Mouse (Mus musculus) limb, embryonic 13.5 days (tissue): ENCODE data around the gene Fkbp9. TPM values are rescaled to one million over a fixed set of nuclear protein-coding genes. Genes with fewer than 3 reads are reported as not detected.
"Not testable (repeated sequence)": the region's sequence is repeated elsewhere in the genome, so short reads cannot be mapped to it uniquely, and the experiment has no call there.

Experiments used
- ATAC-seq: fragments of 200-750 bp; cut with Nextera tagmentation; 2 replicates; pipeline ENCODE4 v1.8.0; 2017; ENCODE audit warnings: low read depth, moderate number of reproducible peaks, moderate TSS enrichment; ENCODE audit not compliant: low FRiP score
- H3K27ac ChIP-seq: fragments of 300-500 bp; sonication (generic); 2 replicates; pipeline ENCODE4 v1.5.1; 2015; ENCODE audit warnings: inconsistent platforms, mild to moderate bottlenecking, moderate library complexity
- H3K27me3 ChIP-seq: fragments of 300-500 bp; sonication (generic); 2 replicates; pipeline ENCODE4 v1.6.1; 2015; ENCODE audit warnings: mild to moderate bottlenecking, inconsistent platforms
- H3K36me3 ChIP-seq: fragments of 300-500 bp; sonication (generic); 2 replicates; pipeline ENCODE4 v1.6.1; 2015; ENCODE audit warnings: inconsistent platforms, mild to moderate bottlenecking, moderate library complexity
- H3K4me1 ChIP-seq: fragments of 300-500 bp; sonication (generic); 2 replicates; pipeline ENCODE4 v1.6.1; 2015; ENCODE audit warnings: inconsistent platforms
- H3K4me2 ChIP-seq: fragments of 300-500 bp; sonication (generic); replicated peaks from 2 replicates; pipeline ENCODE4 v1.6.1; 2015; ENCODE audit warnings: inconsistent platforms, mild to moderate bottlenecking, moderate library complexity
- H3K4me3 ChIP-seq: fragments of 300-500 bp; sonication (generic); 2 replicates; pipeline ENCODE4 v1.5.1; 2015; ENCODE audit warnings: moderate library complexity, mild to moderate bottlenecking, inconsistent platforms
- H3K9ac ChIP-seq: fragments of 300-500 bp; sonication (generic); 2 replicates; pipeline ENCODE4 v1.6.1; 2015; ENCODE audit warnings: mild to moderate bottlenecking, inconsistent platforms
- H3K9me3 ChIP-seq: fragments of 300-500 bp; sonication (generic); 2 replicates; pipeline ENCODE4 v1.6.1; 2016; ENCODE audit warnings: inconsistent platforms
- WGBS: fragments of 180-500 bp; shearing (Covaris S2); methylation state at CpG from one replicate; pipeline ENCODE4 v1.1.7; 2015; 5-methylcytosine and 5-hydroxymethylcytosine counted together
- polyA plus RNA-seq: library from polyadenylated mRNA; unstranded; fragments of >200 nt; fragmentation: Nextera tagmentation; extraction: Ambion mirVana; gene quantifications from 2 replicates; pipeline ENCODE4 v1.2.1, GENCODE M21; 2015

Fkbp9 gene
- polyA plus RNA-seq, 1 experiment from 2014 or later, result 185 TPM

- H3K4me3 ChIP-seq, result no peak overlapping the region
- no peaks in the 10 kb centered on the region; the same call in 1 of the 2 replicates for H3K4me1 ChIP-seq
- WGBS, result 91% methylated on average over 2 of the region's 2 CpGs
- H3K27ac ChIP-seq, result no peak overlapping the region
- peaks cover 29% of the 10 kb centered on the region for H3K36me3 ChIP-seq
- H3K27me3 ChIP-seq, result no peaks in the 10 kb centered on the region
- no peak for ATAC-seq
- no peak overlapping the region for H3K9ac ChIP-seq
- no peaks in the 10 kb centered on the region for H3K9me3 ChIP-seq
- no peak overlapping the region for H3K4me2 ChIP-seq
These were observed 12.5 kb downstream of the Fkbp9 start for GRCm38 (mm10) chr6:56844365-56844764.

GRCm38 (mm10) chr6:56848974-56849373 is 17.1 kb downstream of the Fkbp9 start:
- Histone ChIP-seq H3K4me2 (no peak overlapping the region), H3K9ac (no peak overlapping the region), H3K9me3 (no peaks in the 10 kb centered on the region), H3K27me3 (no peaks in the 10 kb centered on the region), H3K4me3 (no peak overlapping the region), H3K36me3 (peaks cover 52% of the 10 kb centered on the region), H3K27ac (no peak overlapping the region), H3K4me1 (no peaks in the 10 kb centered on the region)
- WGBS, result 89% methylated on average over 3 of the region's 3 CpGs
- no peak for ATAC-seq

GRCm38 (mm10) chr6:56850315-56850714 is 18.5 kb downstream of the Fkbp9 start:
- no peaks in the 10 kb centered on the region for H3K9me3 ChIP-seq
- 76% methylated on average over 7 of the region's 7 CpGs for WGBS
- peaks cover 52% of the 10 kb centered on the region for H3K36me3 ChIP-seq
- H3K9ac ChIP-seq, result no peak overlapping the region
- no peaks in the 10 kb centered on the region for H3K4me1 ChIP-seq
- no peak overlapping the region for H3K4me3 ChIP-seq
- no peak overlapping the region for H3K4me2 ChIP-seq
- no peak overlapping the region for H3K27ac ChIP-seq
- H3K27me3 ChIP-seq, result no peaks in the 10 kb centered on the region
- no peak for ATAC-seq

GRCm38 (mm10) chr6:56854803-56855202 is 22.9 kb downstream of the Fkbp9 start:
- H3K9me3 ChIP-seq, result no peaks in the 10 kb centered on the region
- 95% methylated on average over 8 of the region's 8 CpGs for WGBS
- H3K27me3 ChIP-seq, result no peaks in the 10 kb centered on the region
- peaks cover 60% of the 10 kb centered on the region for H3K36me3 ChIP-seq
- no peak overlapping the region for H3K4me2 ChIP-seq
- H3K4me1 ChIP-seq, result no peaks in the 10 kb centered on the region
- H3K4me3 ChIP-seq, result no peak overlapping the region
- no peak overlapping the region for H3K9ac ChIP-seq
- no peak overlapping the region for H3K27ac ChIP-seq
- no peak for ATAC-seq

- ATAC-seq, result peak; percentile 61
- no peaks in the 10 kb centered on the region for H3K9me3 ChIP-seq
- 70% methylated on average over 5 of the region's 5 CpGs for WGBS
- H3K27ac ChIP-seq, result no peak overlapping the region
- H3K27me3 ChIP-seq, result no peaks in the 10 kb centered on the region
- no peak overlapping the region for H3K4me3 ChIP-seq
- H3K36me3 ChIP-seq, result peaks cover 57% of the 10 kb centered on the region
- H3K9ac ChIP-seq, result no peak overlapping the region
- no peak overlapping the region for H3K4me2 ChIP-seq
- no peaks in the 10 kb centered on the region for H3K4me1 ChIP-seq
These were observed 24.9 kb downstream of the Fkbp9 start for GRCm38 (mm10) chr6:56856748-56857147.

GRCm38 (mm10) chr6:56860205-56860848 is 28.5 kb downstream of the Fkbp9 start:
- Histone ChIP-seq H3K4me2 (no peak overlapping the region), H3K36me3 (peaks cover 50% of the 10 kb centered on the region), H3K9ac (no peak overlapping the region), H3K27me3 (no peaks in the 10 kb centered on the region), H3K9me3 (no peaks in the 10 kb centered on the region), H3K4me1 (no peaks in the 10 kb centered on the region), H3K27ac (no peak overlapping the region), H3K4me3 (no peak overlapping the region)
- WGBS, result 86% methylated on average over 8 of the region's 8 CpGs
- ATAC-seq, result no peak

GRCm38 (mm10) chr6:56866899-56867298 is 35.0 kb downstream of the Fkbp9 start:
- ATAC-seq, H3K27ac ChIP-seq, H3K9ac ChIP-seq, H3K4me2 ChIP-seq, H3K9me3 ChIP-seq, H3K4me1 ChIP-seq, H3K27me3 ChIP-seq, H3K4me3 ChIP-seq: not testable (repeated sequence)
- WGBS, result 96% methylated on average over 1 of the region's 1 CpGs
- peaks cover 65% of the 10 kb centered on the region for H3K36me3 ChIP-seq

GRCm38 (mm10) chr6:56868565-56868964 is 36.7 kb downstream of the Fkbp9 start:
- no peak overlapping the region for H3K27ac ChIP-seq
- WGBS, result 57% methylated on average over 8 of the region's 8 CpGs
- no peak overlapping the region for H3K9ac ChIP-seq
- ATAC-seq, result peak; percentile 69; the same call in 1 of the 2 replicates
- H3K36me3 ChIP-seq, result peaks cover 59% of the 10 kb centered on the region
- no peak overlapping the region for H3K4me2 ChIP-seq
- H3K27me3 ChIP-seq, result no peaks in the 10 kb centered on the region
- H3K4me1 ChIP-seq, result no peaks in the 10 kb centered on the region
- H3K9me3 ChIP-seq, result no peaks in the 10 kb centered on the region
- H3K4me3 ChIP-seq, result no peak overlapping the region

GRCm38 (mm10) chr6:56870027-56870426 is 38.2 kb downstream of the Fkbp9 start:
- H3K4me1 ChIP-seq, result no peaks in the 10 kb centered on the region
- WGBS, result 81% methylated on average over 2 of the region's 2 CpGs
- H3K27me3 ChIP-seq, result no peaks in the 10 kb centered on the region
- no peak for ATAC-seq
- H3K36me3 ChIP-seq, result peaks cover 66% of the 10 kb centered on the region
- H3K9me3 ChIP-seq, result no peaks in the 10 kb centered on the region
- no peak overlapping the region for H3K27ac ChIP-seq
- no peak overlapping the region for H3K9ac ChIP-seq
- no peak overlapping the region for H3K4me3 ChIP-seq
- no peak overlapping the region for H3K4me2 ChIP-seq

GRCm38 (mm10) chr6:56876870-56877269 is 45.0 kb downstream of the Fkbp9 start:
- ATAC-seq, result no peak
- no peaks in the 10 kb centered on the region for H3K27me3 ChIP-seq
- no peak overlapping the region for H3K9ac ChIP-seq
- no peak overlapping the region for H3K27ac ChIP-seq
- H3K4me3 ChIP-seq, result no peak overlapping the region
- H3K9me3 ChIP-seq, result no peaks in the 10 kb centered on the region
- peaks cover 78% of the 10 kb centered on the region for H3K36me3 ChIP-seq
- H3K4me1 ChIP-seq, result no peaks in the 10 kb centered on the region
- WGBS, result 83% methylated on average over 4 of the region's 4 CpGs
- no peak overlapping the region for H3K4me2 ChIP-seq

- Histone ChIP-seq H3K4me3 (no peak overlapping the region), H3K27me3 (no peaks in the 10 kb centered on the region), H3K27ac (no peak overlapping the region), H3K4me1 (no peaks in the 10 kb centered on the region), H3K4me2 (no peak overlapping the region), H3K9ac (no peak overlapping the region), H3K9me3 (no peaks in the 10 kb centered on the region), H3K36me3 (peaks cover 86% of the 10 kb centered on the region)
- no peak for ATAC-seq
- 92% methylated on average over 8 of the region's 8 CpGs for WGBS
These were observed 46.1 kb downstream of the Fkbp9 start for GRCm38 (mm10) chr6:56877985-56878384.

GRCm38 (mm10) chr6:56879352-56879955 is 47.6 kb downstream of the Fkbp9 start:
- Histone ChIP-seq H3K4me3 (no peak overlapping the region), H3K9ac (no peak overlapping the region), H3K9me3 (no peaks in the 10 kb centered on the region), H3K36me3 (peaks cover 88% of the 10 kb centered on the region), H3K27ac (no peak overlapping the region), H3K4me2 (no peak overlapping the region), H3K4me1 (no peaks in the 10 kb centered on the region), H3K27me3 (no peaks in the 10 kb centered on the region)
- no peak for ATAC-seq
- WGBS, result 62% methylated on average over 1 of the region's 1 CpGs

- WGBS, result 82% methylated on average over 6 of the region's 6 CpGs
- no peak overlapping the region for H3K4me3 ChIP-seq
- H3K4me1 ChIP-seq, result no peaks in the 10 kb centered on the region
- H3K36me3 ChIP-seq, result peaks cover 57% of the 10 kb centered on the region
- no peak overlapping the region for H3K27ac ChIP-seq
- no peaks in the 10 kb centered on the region for H3K9me3 ChIP-seq
- no peak overlapping the region for H3K4me2 ChIP-seq
- no peak overlapping the region for H3K9ac ChIP-seq
- H3K27me3 ChIP-seq, result no peaks in the 10 kb centered on the region
- no peak for ATAC-seq
These were observed 56.7 kb downstream of the Fkbp9 start for GRCm38 (mm10) chr6:56888561-56888960.
